13 mouse cellular contexts compared by ENCODE assay signal in the genomic region with DNA sequence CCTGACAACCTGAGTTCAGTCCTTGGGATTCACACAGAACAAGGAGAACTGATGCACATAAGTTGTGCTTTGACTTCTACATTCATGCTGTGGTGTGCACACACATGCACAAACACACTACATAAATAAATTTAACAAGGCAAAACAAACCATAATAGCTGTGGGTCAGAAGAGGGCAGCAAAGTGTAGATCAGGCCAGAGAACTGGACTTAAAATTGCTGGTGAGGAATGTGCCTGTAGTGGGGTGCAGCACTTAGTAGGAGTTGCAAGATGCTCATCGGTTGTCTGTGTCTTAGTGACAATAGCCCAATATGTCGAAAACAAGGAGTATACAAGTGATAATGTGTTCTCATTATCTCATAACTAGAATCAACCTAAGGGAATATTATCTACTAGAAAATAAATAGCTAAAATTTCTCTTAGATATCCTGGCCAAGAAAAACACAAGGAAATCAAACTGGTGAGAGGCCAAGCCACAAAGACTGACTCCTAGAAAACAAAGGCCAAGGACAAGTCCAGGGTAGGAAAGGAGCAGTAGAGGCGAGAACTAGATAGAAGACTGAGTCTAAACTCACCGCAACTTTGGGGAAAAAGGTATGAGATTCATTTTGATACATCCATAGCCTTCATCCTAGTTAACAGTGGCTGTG.
DNase-seq lines count a peak whose midpoint lies in the region; ATAC-seq and TF ChIP-seq lines count a peak whose summit lies in the region.
"Had no signal": no experiment of that assay in that cellular context is flagged by ENCODE, and none has a peak within 500 bp of the region (broad histone marks: within the 10 kb centered on the region; RNA-seq: fewer than 3 reads in every experiment).

No protein-coding gene starts in this region.

- H3K9ac ChIP-seq in heart, postnatal 0 days (replicated peaks; ENCODE audit: low read depth, low read length) = no peak overlapping the region
- no peak overlapping the region for H3K9ac ChIP-seq in heart, embryonic 12.5 days
- H3K9ac ChIP-seq in liver, adult 2 months (ENCODE audit: low read depth, low read length) = no peak overlapping the region
- no peak overlapping the region for H3K9ac ChIP-seq in liver, embryonic 12.5 days
- H3K9ac ChIP-seq: forebrain, postnatal 0 days; liver, embryonic 15.5 days had no signal

- ATAC-seq in heart, postnatal 0 days (ENCODE audit: insufficient read depth, low read depth) = no peak
- ATAC-seq in heart, embryonic 12.5 days (ENCODE audit: insufficient number of reproducible peaks, low FRiP score) = no peak
- no peak for ATAC-seq in liver, embryonic 12.5 days
- peak; percentile 72 for ATAC-seq in megakaryocyte progenitor cell, adult 5-6 weeks (replicated peaks; ENCODE audit: poor library complexity)
- ATAC-seq: forebrain, postnatal 0 days had no signal

- H3K27me3 ChIP-seq in heart, postnatal 0 days (ENCODE audit: control insufficient read depth, insufficient read depth, low read length) = no peaks in the 10 kb centered on the region
- H3K27me3 ChIP-seq in heart, embryonic 12.5 days (replicated peaks) = no peaks in the 10 kb centered on the region
- H3K27me3 ChIP-seq in liver, adult 2 months (ENCODE audit: control insufficient read depth, insufficient read depth, low read length) = no peaks in the 10 kb centered on the region
- H3K27me3 ChIP-seq in liver, embryonic 12.5 days (replicated peaks) = no peaks in the 10 kb centered on the region
- H3K27me3 ChIP-seq: liver, embryonic 15.5 days had no signal

- H3K9me3 ChIP-seq in heart, postnatal 0 days (replicated peaks; ENCODE audit: control insufficient read depth, low read length) = no peaks in the 10 kb centered on the region
- H3K9me3 ChIP-seq in heart, embryonic 12.5 days (replicated peaks) = no peaks in the 10 kb centered on the region
- no peaks in the 10 kb centered on the region for H3K9me3 ChIP-seq in liver, embryonic 12.5 days (replicated peaks)
- H3K9me3 ChIP-seq: liver, embryonic 15.5 days; midbrain, embryonic 10.5 days had no signal

- H3K4me2 ChIP-seq in heart, postnatal 0 days (ENCODE audit: low read depth, low read length) = no peak overlapping the region
- no peak overlapping the region for H3K4me2 ChIP-seq in heart, embryonic 12.5 days
- H3K4me2 ChIP-seq in liver, embryonic 12.5 days = no peak overlapping the region
- H3K4me2 ChIP-seq: liver, embryonic 15.5 days had no signal

- no peak overlapping the region for H3K4me3 ChIP-seq in heart, postnatal 0 days (ENCODE audit: low read depth, low read length)
- no peak overlapping the region for H3K4me3 ChIP-seq in heart, embryonic 12.5 days
- no peak overlapping the region for H3K4me3 ChIP-seq in liver, adult 2 months (ENCODE audit: insufficient read depth, low read depth, low read length)
- H3K4me3 ChIP-seq in liver, embryonic 12.5 days = no peak overlapping the region
- H3K4me3 ChIP-seq: liver, embryonic 15.5 days; midbrain, embryonic 10.5 days had no signal

- no peak overlapping the region for H3K27ac ChIP-seq in heart, postnatal 0 days (ENCODE audit: low read depth)
- H3K27ac ChIP-seq in heart, embryonic 12.5 days (ENCODE audit: poor library complexity, severe bottlenecking) = no peak overlapping the region
- no peak overlapping the region for H3K27ac ChIP-seq in liver, adult 2 months (replicated peaks; ENCODE audit: insufficient read depth, low read depth, low read length)
- H3K27ac ChIP-seq in liver, embryonic 12.5 days = no peak overlapping the region
- H3K27ac ChIP-seq: liver, embryonic 15.5 days; midbrain, embryonic 10.5 days had no signal

- TF ChIP-seq EP300 in heart, postnatal 0 days (IDR thresholded peaks at IDR 0.05; ENCODE audit: low read depth) = no peak

- WGBS in heart, postnatal 0 days = 57% methylated on average over 4 of the region's 4 CpGs
- WGBS in heart, embryonic 12.5 days = 65% methylated on average over 4 of the region's 4 CpGs
- 76% methylated on average over 4 of the region's 4 CpGs for WGBS in liver, adult 2 months
- 79% methylated on average over 4 of the region's 4 CpGs for WGBS in liver, embryonic 12.5 days (ENCODE audit: insufficient replicate concordance)

- H3K36me3 ChIP-seq in heart, postnatal 0 days (replicated peaks; ENCODE audit: control insufficient read depth, insufficient read depth, low read length) = no peaks in the 10 kb centered on the region
- no peaks in the 10 kb centered on the region for H3K36me3 ChIP-seq in heart, embryonic 12.5 days
- H3K36me3 ChIP-seq in liver, adult 2 months (ENCODE audit: control insufficient read depth, insufficient read depth, low read length) = no peaks in the 10 kb centered on the region
- H3K36me3 ChIP-seq in liver, embryonic 12.5 days = no peaks in the 10 kb centered on the region
- H3K36me3 ChIP-seq: liver, embryonic 15.5 days; midbrain, embryonic 10.5 days had no signal

- TF ChIP-seq POLR2A in liver, adult 2 months (IDR thresholded peaks at IDR 0.05; ENCODE audit: extremely low read depth, insufficient read depth, low read length) = no peak

- TF ChIP-seq CTCF in heart, postnatal 0 days (IDR thresholded peaks at IDR 0.05; ENCODE audit: low read depth) = peak; percentile 37
- TF ChIP-seq CTCF in liver, adult 2 months (IDR thresholded peaks at IDR 0.05; ENCODE audit: low read depth, low read length) = 0 out of 2 replicates have a peak, but pooled peaks have one; percentile 13

- DNase-seq in heart, postnatal 0 days (ENCODE audit: low spot score) = no peak
- peak; percentile 44 for DNase-seq in liver, adult 2 months (ENCODE audit: extremely low read depth, low read depth, low spot score)
- DNase-seq in NIH3T3 (ENCODE audit: low read depth) = peak; percentile 6
- DNase-seq in layer of hippocampus, postnatal 25 days (ENCODE audit: extremely low spot score in 1 of 2, low spot score in 1 of 2) = no peak
- no peak for DNase-seq in right cerebral cortex, adult 2 months (ENCODE audit: low spot score in 2 of 2)
- DNase-seq: cerebellum, adult 2 months; embryo, embryonic 11 days; forebrain, postnatal 0 days had no signal

- no peaks in the 10 kb centered on the region for H3K4me1 ChIP-seq in heart, postnatal 0 days (ENCODE audit: control insufficient read depth, insufficient read depth)
- no peaks in the 10 kb centered on the region for H3K4me1 ChIP-seq in heart, embryonic 12.5 days (replicated peaks)
- no peaks in the 10 kb centered on the region; the same call in 1 of the 2 replicates for H3K4me1 ChIP-seq in liver, adult 2 months (ENCODE audit: control insufficient read depth, insufficient read depth, low read length)
- H3K4me1 ChIP-seq in liver, embryonic 12.5 days = no peaks in the 10 kb centered on the region

- H3K79me2 ChIP-seq in liver, adult 2 months (ENCODE audit: control insufficient read depth, insufficient read depth, low read length) = no peaks in the 10 kb centered on the region

Comparison
In these comparisons a context has a peak if more than half of its experiments do, and no peak if none do; other contexts are left out.
1. DNase-seq: peak in liver, adult 2 months (single experiment) and NIH3T3 (single experiment); none in heart, postnatal 0 days (single experiment), layer of hippocampus, postnatal 25 days (0 of 2) and right cerebral cortex, adult 2 months (0 of 2).